Mouse (Mus musculus) heart, postnatal 14 days (tissue): Measurements from ENCODE around the gene Unc5c. TPM values are rescaled to one million over a fixed set of nuclear protein-coding genes. Genes with fewer than 3 reads are reported as not detected.

Source experiments
- DNase-seq, 2 experiments: peaks; one replicate each; pipeline ENCODE4 v3.0.0; 2021 to 2022
- intact Hi-C: fragments of 180-260 bp; cut with DNase I; formaldehyde crosslinking; loops from one replicate; pipeline ENCODE4 v1.15.1; 2025
- total RNA-seq, 2 experiments: library from RNA; stranded (reverse); gene quantifications; 2 replicates each; pipeline ENCODE4 v1.2.3; 2021

The Unc5c gene
- total RNA-seq, 2 experiments from 2014 or later, result 0.32 to 0.91 TPM

- intact Hi-C loops, result loop anchor here (5.0 kb wide), 1 partner anchor 593 kb away; no protein-coding TSS in a partner anchor
- DNase-seq, result no peak
Observed at GRCm38 (mm10) chr3:141884190-141884589, 419.2 kb downstream of the Unc5c start.
